Mouse (Mus musculus): Measurements from ENCODE around the gene Col24a1.
A peak's percentile ranks its signal among the peaks of the same experiment; 100 is the strongest.

Gene Col24a1

GRCm38 (mm10) chr3:145575340-145575739 is 283.1 kb downstream of the Col24a1 start:
- no peak for DNase-seq

GRCm38 (mm10) chr3:145575743-145576481 is 283.6 kb downstream of the Col24a1 start, which contains the start of gene Znhit6:
Gene Znhit6, plus strand, starts transcription at chr3:145576205.
- peak; percentile 96 for DNase-seq

GRCm38 (mm10) chr3:145576482-145576822 is 284.2 kb downstream of the Col24a1 start:
- no peak for DNase-seq

GRCm38 (mm10) chr3:145576876-145577275 is 284.6 kb downstream of the Col24a1 start:
- no peak for DNase-seq

- DNase-seq = no peak
Measured at GRCm38 (mm10) chr3:145583043-145583442, 290.8 kb downstream of the Col24a1 start.

GRCm38 (mm10) chr3:145583522-145584200 is 291.4 kb downstream of the Col24a1 start:
- DNase-seq = no peak

GRCm38 (mm10) chr3:145590562-145590961 is 298.3 kb downstream of the Col24a1 start:
- no peak for DNase-seq

- no peak for DNase-seq
Measured at GRCm38 (mm10) chr3:145591841-145592542, 299.7 kb downstream of the Col24a1 start.

GRCm38 (mm10) chr3:145595354-145595753 is 303.1 kb downstream of the Col24a1 start:
- no peak for DNase-seq

- DNase-seq = no peak
Measured at GRCm38 (mm10) chr3:145599059-145599458, 306.8 kb downstream of the Col24a1 start.

GRCm38 (mm10) chr3:145600801-145601200 is 308.5 kb downstream of the Col24a1 start:
- DNase-seq = no peak

GRCm38 (mm10) chr3:145601345-145601744 is 309.1 kb downstream of the Col24a1 start:
- no peak for DNase-seq
